Mouse (Mus musculus) heart, adult 9 months (tissue): ENCODE measurements around the gene Traf3.
A peak's percentile ranks its signal among the peaks of the same experiment; 100 is the strongest.

Source experiments
- DNase-seq, 2 experiments: peaks; one replicate each; pipeline ENCODE4 v3.0.0; 2022; ENCODE audit warnings: low spot score in 2 of 2

Gene Traf3

DNA sequence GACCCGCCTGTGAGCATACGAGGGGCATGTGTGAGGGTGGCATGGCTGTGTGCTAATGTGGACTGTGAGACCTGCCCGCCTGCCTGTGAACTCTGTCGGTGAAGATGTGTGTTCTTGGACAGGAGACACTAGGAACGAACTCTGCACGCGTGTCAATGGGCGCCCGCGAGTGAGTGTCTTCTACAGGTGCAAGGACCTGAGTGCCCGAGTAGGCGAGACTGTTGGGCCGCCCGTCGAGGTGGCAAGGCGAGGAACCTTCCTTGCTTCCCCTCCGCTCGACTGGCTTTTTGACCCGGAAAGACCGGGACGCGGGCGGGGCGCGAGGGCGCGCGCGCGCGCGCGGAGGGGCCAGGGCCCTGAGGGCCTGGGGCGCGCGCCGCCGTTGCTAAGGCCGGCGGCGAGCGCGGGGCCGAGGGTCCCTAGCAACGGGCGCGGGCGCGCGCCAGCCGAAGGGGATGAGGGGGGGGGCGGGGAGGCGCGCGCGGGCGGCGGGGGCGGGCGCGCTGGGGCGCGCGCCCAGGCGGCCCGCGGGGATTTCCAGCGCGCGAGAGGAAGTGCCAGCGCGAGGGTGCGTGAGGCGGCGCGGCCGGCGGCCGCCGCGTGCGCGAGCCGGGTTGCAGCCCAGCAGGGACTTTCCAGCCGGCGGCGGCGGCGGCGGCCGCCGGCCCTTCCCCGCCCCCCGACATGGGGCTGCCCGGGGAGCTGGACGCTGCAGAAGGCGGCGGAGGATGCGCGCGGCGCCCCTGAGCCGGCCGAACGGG is at the start of gene Traf3:
Traf3 (plus strand) TSS at position 540 of the 761 bp plus-strand sequence.
- DNase-seq = peak; percentile 76 to 80

- no peak for DNase-seq
These were observed 46.6 kb upstream of the Traf3 start for GRCm38 (mm10) chr12:111119506-111120085.

DNA sequence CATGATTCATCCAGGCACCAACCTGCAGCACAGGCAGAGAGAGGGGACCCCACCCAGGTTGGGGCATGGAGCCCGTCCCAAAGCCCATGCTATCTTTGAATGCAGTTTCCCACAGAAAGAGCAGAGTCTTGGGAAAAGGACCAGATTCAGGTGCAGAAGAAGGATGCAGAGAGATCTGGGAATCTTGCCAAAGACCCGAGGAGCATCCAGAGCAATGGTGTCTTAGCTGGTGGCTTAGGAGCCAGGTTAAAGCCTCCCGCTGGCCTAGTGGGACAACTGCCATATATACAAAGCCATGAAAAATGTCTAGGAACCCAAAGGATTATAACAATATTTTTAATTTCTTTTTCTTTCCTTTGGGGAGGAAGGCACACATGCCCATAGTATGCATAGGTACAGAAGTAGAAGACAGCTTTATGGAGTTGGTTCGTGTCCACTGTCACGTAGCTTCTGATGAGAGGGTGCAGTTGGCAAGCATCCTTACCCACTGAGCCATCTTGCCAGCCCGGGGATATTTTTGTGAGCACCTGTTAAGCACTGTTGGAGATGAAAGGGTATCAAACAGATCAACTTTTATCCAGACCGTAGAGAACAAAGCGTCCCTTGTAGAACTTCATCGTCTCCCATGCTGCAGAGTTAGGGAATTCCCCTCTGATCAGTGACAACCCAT is 45.1 kb upstream of the Traf3 start:
- no peak for DNase-seq

DNA sequence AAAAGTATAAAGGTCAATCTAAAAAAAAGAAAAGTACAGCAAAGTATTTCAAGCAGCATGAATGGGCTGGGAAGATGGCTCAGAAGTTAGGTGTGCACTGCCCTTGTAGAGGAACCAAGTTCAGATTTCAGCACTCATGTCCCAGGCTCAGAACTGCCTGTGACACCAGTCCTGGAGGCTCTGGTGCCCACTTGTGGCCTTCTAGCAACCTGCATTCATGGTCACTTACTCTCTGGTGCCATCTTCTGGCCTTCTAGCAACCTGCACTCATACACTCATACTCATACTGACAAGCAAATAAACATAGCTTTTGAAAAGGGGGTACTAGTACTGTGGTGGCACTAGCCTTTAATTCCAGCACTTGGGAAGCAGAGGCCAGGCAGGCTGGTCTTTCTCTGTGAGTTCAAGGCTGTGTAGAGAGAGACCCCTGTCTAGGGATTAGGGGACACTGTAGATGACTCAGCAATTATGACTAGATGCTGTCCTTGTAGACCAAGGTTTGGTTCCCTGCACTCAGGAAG is 43.8 kb upstream of the Traf3 start:
- DNase-seq = no peak

DNA sequence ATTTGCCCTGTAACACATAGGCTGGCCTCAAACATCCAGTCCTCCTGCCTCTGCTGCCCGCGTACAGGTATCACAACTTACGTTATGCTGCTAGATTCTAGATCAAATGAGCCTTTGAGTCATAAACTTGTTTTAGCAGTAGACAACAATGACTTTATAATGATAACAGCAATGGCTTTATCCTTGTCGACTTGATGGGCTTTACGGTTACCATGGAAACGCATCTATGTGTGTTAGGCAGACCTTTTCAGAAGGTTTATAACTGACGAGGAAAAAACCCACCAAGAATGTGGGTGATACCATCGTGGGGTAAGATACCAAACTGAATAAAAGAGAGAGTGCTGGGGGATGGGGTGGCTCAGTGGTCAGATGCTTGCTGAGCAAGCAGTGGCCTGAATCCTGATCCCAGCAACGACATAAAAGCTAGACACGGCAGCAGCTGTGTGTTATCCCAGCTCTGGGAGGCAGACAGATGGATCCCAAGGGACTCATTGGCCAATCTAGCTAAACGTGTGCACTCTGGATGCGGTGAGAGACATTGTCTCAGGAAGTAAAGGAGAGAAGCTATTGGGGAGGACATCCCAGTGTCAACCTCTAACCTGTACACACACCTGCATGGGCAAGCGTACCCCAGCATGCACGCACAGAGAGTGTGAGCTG is 41.4 kb upstream of the Traf3 start:
- DNase-seq = no peak

GRCm38 (mm10) chr12:111125666-111126065 is 40.5 kb upstream of the Traf3 start:
- DNase-seq = no peak

DNA sequence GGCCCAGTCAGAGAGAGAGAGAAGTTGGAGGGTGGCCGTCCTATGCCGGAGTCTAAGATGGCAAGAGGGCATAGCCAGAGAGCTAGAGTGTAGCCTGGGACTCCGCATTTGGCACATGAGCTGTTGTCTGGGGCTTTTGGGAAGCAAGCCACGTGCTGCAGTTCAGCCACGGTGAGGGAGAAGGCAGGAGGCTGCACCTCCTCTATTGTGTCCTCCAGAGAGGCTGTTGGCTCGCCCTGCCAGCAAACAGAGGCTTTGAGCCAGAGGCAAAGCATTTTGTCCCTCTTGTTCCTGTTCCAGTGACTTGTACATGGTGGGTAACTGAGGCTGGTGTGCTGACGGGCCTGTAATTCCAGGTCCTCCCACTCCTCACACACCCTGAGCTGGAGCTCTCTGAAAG is 32.0 kb upstream of the Traf3 start:
- DNase-seq = no peak

DNA sequence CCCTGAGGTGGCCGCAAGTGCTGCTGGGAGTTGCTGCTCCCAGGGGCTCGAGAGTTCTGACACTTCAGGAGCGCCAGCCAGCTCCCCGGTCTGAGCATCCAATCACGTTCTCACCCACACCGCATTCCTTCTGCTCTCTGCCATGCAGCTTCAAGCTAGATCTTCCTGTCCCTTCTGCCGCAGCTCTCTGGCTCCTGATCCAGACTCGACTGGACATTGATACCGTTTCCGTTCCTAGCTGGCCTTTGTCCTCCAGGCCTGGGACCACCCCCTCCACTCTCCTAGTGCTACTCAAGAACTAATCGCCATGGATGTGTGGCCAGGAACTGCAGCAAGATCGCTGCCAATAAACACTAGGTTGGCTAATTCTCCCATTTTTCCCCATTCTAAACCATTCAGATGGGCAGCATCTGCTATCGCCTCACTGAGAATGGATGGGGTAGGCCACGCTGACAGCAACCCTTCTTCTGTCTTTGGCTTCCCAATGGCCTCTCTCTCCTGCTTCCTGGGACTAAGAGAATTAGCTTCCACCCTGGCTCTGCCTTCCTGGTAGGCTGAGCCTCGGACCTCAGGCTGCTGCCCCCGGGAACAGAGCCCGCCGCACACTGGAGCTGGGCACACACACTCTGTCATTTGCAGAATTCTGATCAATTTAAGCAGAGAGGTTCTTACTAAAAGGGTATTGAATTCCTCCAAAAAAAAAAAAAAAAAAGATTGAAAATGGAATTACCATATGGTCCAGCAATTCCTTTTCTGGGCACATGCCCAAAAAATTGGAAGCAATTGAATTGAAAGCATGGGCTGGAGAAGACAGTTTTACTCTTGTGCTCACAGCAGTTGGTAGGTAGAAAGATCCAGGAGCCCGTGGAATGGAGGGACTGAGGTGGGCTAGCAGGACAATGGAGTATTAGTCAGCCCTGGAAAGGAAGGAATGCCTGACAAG is 31.1 kb upstream of the Traf3 start:
- peak; percentile 33 to 47 for DNase-seq

DNA sequence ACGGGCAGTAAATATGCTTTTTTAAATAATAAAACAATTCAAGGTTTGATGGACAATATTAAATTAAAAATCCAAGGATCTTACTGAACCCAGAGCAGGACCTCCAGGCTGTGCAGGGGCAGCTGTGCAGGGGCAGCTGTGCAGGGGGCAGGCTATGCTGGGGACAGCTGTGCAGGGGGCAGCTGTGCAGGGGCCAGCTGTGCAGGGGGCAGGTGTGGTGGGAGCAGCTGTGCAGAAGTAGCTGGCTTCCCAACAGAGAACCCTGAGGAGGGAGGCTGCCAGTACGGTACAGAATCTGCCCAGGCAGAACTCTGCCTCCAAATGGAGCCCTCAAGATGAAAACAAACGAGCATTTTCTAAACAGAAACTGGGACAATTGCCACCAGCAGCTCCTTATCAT is 30.2 kb upstream of the Traf3 start:
- no peak for DNase-seq

DNA sequence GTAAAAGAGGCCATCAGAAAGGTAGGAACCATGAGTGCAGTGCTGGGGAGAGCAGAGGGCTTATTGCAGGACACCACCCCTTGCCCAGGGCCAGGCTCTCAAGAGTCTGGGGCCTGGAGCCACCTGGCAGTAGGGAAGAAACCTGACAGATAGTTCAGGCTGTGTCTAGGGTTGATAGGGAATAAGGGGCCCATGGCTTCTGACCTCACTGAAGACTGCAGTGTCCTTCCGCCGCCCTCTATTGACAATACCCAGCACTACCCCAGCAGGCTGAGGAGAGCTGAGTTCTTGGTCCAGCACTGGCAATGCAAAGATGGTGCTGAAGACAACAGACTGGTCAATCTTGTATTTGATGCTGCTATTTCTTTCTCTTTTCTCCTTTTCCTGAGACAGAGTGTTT is 29.1 kb upstream of the Traf3 start:
- DNase-seq = no peak

DNA sequence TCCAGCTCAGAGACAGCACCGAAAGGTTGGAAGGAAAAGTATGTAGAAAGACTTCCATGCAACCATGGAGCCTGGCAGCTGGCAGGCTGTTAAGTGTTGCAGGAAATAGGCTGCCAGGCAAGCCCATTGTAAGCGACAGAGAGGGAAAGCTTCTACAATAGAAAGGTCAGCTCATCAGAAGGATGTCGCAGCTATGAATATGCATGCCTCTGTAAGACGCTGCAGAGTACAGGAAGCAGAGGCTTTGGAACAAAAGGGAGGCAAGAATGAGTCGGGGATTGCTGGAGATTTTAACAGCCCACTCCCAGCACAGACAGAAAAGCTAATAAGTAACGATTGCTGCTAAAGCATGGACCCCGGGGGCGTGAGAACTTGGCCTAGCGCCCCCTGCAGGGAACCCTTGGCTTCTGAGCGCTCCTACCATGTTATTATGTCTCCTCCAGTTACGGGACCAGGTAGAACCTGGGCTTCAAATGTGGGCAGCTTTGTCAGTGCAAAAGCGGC is 23.1 kb upstream of the Traf3 start:
- no peak for DNase-seq

DNA sequence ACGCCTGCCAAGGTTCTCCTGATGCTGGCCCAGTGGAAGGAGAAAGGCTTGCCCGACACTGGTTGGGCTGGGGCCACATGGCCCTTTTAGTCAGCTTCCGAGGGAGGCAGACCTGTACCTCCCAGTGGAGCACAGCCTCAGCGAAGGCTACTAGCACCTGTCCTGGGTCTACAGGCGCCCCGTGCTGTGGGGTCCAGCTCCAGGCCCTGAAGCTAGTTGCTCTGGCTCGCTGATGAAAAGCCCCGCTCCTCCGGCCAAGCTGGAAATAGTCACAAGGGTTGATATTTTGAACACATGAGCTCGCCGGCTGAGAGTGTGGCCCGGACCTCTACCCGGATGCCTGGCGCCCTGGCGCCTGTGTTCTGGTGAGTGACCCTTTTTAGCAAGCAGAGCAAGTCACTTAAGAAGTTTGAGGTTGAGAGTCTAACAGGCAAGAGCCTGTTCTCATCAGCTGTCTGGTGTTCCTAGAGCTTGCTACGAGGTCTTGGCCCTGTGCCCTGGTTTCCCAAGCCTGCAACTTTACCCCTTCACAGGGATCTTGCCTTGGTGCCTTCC is 22.6 kb upstream of the Traf3 start:
- peak; percentile 20 to 21 for DNase-seq

GRCm38 (mm10) chr12:111144598-111144997 is 21.6 kb upstream of the Traf3 start:
- DNase-seq = no peak

- DNase-seq = no peak
These were observed 20.9 kb upstream of the Traf3 start for GRCm38 (mm10) chr12:111145269-111145668.

DNA sequence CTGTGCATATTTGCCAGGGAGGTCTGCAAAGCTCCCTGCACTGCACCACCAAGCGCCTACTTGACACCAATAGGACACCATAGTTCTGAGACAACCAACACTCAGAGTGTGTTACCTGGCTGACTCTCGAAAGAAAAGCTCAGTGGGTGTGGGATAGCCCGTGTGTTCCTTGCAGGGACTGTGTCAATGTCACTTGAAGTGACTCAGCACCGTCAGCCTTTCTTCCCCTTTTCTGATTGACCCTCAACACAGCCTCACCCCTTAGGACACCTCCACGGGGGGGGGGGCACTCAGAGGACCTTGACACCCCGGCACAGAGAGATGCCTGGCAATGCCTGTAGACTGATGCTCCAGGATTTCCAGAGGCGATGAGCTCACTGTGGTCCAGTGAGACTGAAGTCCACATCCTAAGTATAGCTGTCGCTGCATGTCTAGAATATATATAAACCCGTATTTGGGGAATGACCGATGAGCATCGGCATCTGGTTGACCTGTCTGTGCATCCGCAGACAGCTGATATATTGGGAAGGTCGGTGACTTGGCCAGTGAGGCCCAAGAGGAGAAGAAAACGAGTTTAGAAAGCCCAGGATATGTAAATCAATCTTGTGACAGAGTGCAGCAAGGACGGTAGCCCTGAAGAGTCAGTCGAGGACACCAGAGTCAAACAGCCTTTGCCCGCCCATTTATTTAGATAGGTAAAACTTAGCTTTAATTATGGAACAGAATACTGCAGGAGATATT is 16.5 kb upstream of the Traf3 start:
- no peak for DNase-seq

DNA sequence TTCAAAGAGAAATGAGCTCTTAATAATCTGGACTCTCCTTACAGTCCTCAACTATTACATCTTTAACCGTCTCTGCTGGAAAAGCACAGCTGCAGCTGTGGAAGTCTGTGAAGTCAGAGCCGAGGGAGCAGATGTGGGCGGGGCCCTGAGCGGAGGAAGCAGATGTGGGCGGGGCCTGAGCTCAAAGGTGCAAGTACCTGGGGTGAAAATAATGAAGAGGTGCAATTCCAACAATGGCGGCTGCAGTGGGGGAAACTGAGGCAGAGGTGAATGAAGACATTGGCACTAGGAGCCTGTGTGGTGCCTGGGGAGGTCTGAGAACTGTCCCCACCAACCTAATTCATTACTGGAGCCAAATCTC is 16.0 kb upstream of the Traf3 start:
- DNase-seq = no peak

GRCm38 (mm10) chr12:111151422-111152156 is 14.6 kb upstream of the Traf3 start:
- DNase-seq = no peak

GRCm38 (mm10) chr12:111152579-111152978 is 13.6 kb upstream of the Traf3 start:
- DNase-seq = no peak

GRCm38 (mm10) chr12:111152981-111153710 is 13.0 kb upstream of the Traf3 start:
- DNase-seq = no peak
